In the genomic region with DNA sequence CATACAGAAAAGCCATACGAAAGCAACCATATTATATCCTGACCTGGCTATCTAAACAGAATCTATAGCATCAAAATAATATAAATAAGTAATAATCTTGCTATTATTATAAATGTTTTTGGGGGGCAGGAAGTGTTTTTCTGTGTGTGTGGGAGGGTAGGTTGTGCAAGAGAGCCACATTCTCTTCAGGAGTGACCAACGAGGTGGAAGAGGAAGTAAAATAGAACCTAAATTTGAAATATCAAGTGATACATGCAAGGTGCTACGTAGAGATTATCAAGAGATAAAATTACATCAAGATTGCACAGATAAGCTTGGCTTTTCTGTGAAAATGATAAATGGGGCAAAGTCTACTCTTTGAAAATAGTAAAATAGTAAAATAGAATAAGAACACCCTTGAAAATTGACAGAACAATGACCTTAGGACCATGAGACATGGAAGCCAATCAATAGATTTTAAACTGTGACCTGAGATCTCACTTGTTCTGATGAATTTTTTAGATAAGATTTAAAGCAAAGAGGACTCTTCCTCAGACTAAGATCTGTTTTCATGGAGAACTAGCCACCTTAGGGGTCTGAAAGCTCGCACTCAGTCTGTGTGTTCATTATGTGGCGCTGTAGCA, we compare ENCODE assay signal across 29 mouse cellular contexts. TPM values are rescaled to one million over a fixed set of nuclear protein-coding genes. Genes with fewer than 3 reads are reported as not detected.
DNase-seq lines count a peak whose midpoint lies in the region; ATAC-seq and TF ChIP-seq lines count a peak whose summit lies in the region.
"Had no signal": no experiment of that assay in that cellular context is flagged by ENCODE, and none has a peak within 500 bp of the region (broad histone marks: within the 10 kb centered on the region; RNA-seq: fewer than 3 reads in every experiment).

No protein-coding gene starts in this region.

- TF ChIP-seq CTCF in lung, postnatal 0 days (IDR thresholded peaks at IDR 0.05) = no peak

- no peak overlapping the region for H3K4me2 ChIP-seq in lung, postnatal 0 days (replicated peaks; ENCODE audit: low read depth, low read length)
- H3K4me2 ChIP-seq: embryonic facial prominence, embryonic 13.5 days; forebrain, embryonic 13.5 days; heart, embryonic 11.5 days; hindbrain, embryonic 15.5 days had no signal

- 80% methylated on average over 5 of the region's 5 CpGs for WGBS in lung, postnatal 0 days
- WGBS in forebrain, embryonic 10.5 days = 91% methylated on average over 5 of the region's 5 CpGs

- peak; percentile 6 for DNase-seq in heart, adult 11 months
- DNase-seq in heart, postnatal 36 days = no peak
- peak; percentile 40 for DNase-seq in lung, postnatal 36 days
- DNase-seq in lung, postnatal 0 days (ENCODE audit: low spot score) = no peak
- DNase-seq in forebrain, embryonic 10.5 days (ENCODE audit: extremely low spot score, low spot score) = no peak
- no peak for DNase-seq in frontal cortex, postnatal 25 days (ENCODE audit: low spot score in 2 of 2)
- DNase-seq: adrenal gland, adult 2 months; adrenal gland, postnatal 14 days; B cell, adult 2 months; cerebellum, adult 11 months; cerebellum, adult 2 months; cerebellum, adult 9-11 months; cerebellum, postnatal 25 days; embryo, embryonic 11 days; gastrocnemius, adult 2 months; gastrocnemius, postnatal 14 days; heart, postnatal 10 days; heart, postnatal 4 days had no signal

- no peak for TF ChIP-seq EP300 in lung, postnatal 0 days (IDR thresholded peaks at IDR 0.05)

- H3K27ac ChIP-seq in lung, postnatal 0 days (ENCODE audit: low read length) = no peak overlapping the region
- no peak overlapping the region for H3K27ac ChIP-seq in forebrain, embryonic 10.5 days
- H3K27ac ChIP-seq: embryonic facial prominence, embryonic 10.5 days; embryonic facial prominence, embryonic 13.5 days; forebrain, embryonic 13.5 days; gastrocnemius, adult 2 months; hindbrain, embryonic 15.5 days had no signal

- no peak overlapping the region for H3K4me3 ChIP-seq in lung, postnatal 0 days (ENCODE audit: low read depth, low read length)
- H3K4me3 ChIP-seq in forebrain, embryonic 10.5 days = no peak overlapping the region
- H3K4me3 ChIP-seq: embryonic facial prominence, embryonic 10.5 days; embryonic facial prominence, embryonic 13.5 days; erythroblast, embryonic 14.5 days; forebrain, embryonic 13.5 days; gastrocnemius, adult 2 months; hindbrain, embryonic 15.5 days had no signal

- no peaks in the 10 kb centered on the region for H3K36me3 ChIP-seq in lung, postnatal 0 days (ENCODE audit: insufficient read depth, low read length)
- no peaks in the 10 kb centered on the region for H3K36me3 ChIP-seq in forebrain, embryonic 10.5 days (replicated peaks)
- H3K36me3 ChIP-seq: embryonic facial prominence, embryonic 10.5 days; embryonic facial prominence, embryonic 13.5 days; hindbrain, embryonic 15.5 days had no signal

- H3K27me3 ChIP-seq in lung, postnatal 0 days (replicated peaks; ENCODE audit: insufficient read depth, low read length) = no peaks in the 10 kb centered on the region
- H3K27me3 ChIP-seq in forebrain, embryonic 10.5 days (ENCODE audit: poor library complexity, severe bottlenecking) = no peaks in the 10 kb centered on the region
- H3K27me3 ChIP-seq: CH12.LX; embryonic facial prominence, embryonic 13.5 days; forebrain, embryonic 13.5 days; hindbrain, embryonic 15.5 days had no signal

- H3K4me1 ChIP-seq in lung, postnatal 0 days (ENCODE audit: insufficient read depth, low read depth, low read length) = no peaks in the 10 kb centered on the region
- H3K4me1 ChIP-seq in forebrain, embryonic 10.5 days = no peaks in the 10 kb centered on the region
- H3K4me1 ChIP-seq: forebrain, embryonic 13.5 days; hindbrain, embryonic 15.5 days had no signal

- no peak overlapping the region for H3K9ac ChIP-seq in lung, postnatal 0 days (replicated peaks; ENCODE audit: low read depth)
- H3K9ac ChIP-seq: embryonic facial prominence, embryonic 13.5 days; forebrain, embryonic 13.5 days; hindbrain, embryonic 15.5 days had no signal

- no peak for ATAC-seq in lung, postnatal 0 days
- ATAC-seq in common myeloid progenitor, adult 5-6 weeks (replicated peaks; ENCODE audit: low read depth, poor library complexity, severe bottlenecking) = peak; percentile 46
- peak; percentile 38; the same call in 1 of the 2 replicates for ATAC-seq in megakaryocyte progenitor cell, adult 5-6 weeks (replicated peaks; ENCODE audit: poor library complexity)
- ATAC-seq: forebrain, embryonic 13.5 days; forebrain, embryonic 16.5 days had no signal

- H3K9me3 ChIP-seq in lung, postnatal 0 days (ENCODE audit: low read length) = no peaks in the 10 kb centered on the region
- no peaks in the 10 kb centered on the region for H3K9me3 ChIP-seq in forebrain, embryonic 10.5 days
- H3K9me3 ChIP-seq: embryonic facial prominence, embryonic 10.5 days; embryonic facial prominence, embryonic 13.5 days; forebrain, embryonic 13.5 days; G1E; hindbrain, embryonic 15.5 days had no signal

- intact Hi-C loops in heart, postnatal 36 days (cut with DNase I) = no loop called here

RNA-seq across cellular contexts. Expression of gene Tec, which starts 37.2 kb away (rescaled TPM):
- 10 to 100 TPM; 11.0 to 16.9 TPM for total RNA-seq in heart, postnatal 36 days (2021)
- polyA plus RNA-seq in lung, postnatal 0 days (2015; fragmentation: Nextera tagmentation; extraction: Ambion mirVana) = 4.2 and 4.6 TPM in 2 replicates
- 47.5 and 57.8 TPM in 2 replicates for total RNA-seq in common myeloid progenitor, adult 5-6 weeks (2017)
- total RNA-seq in megakaryocyte progenitor cell, adult 5-6 weeks (2015) = 23.4 and 23.5 TPM in 2 replicates
- 33.4 and 42.2 TPM in 2 replicates for total RNA-seq in megakaryocyte progenitor cell, adult 5-6 weeks (2017)
- 2.0 and 2.5 TPM in 2 replicates for polyA plus RNA-seq in forebrain, embryonic 10.5 days (2016; fragmentation: Nextera tagmentation; extraction: Ambion mirVana)
- polyA plus RNA-seq: erythroblast, embryonic 14.5 days had no signal

Comparison
In these comparisons a context has a peak if more than half of its experiments do, and no peak if none do; other contexts are left out.
1. DNase-seq: peak in heart, adult 11 months (single experiment) and lung, postnatal 36 days (single experiment); none in heart, postnatal 36 days (0 of 2), lung, postnatal 0 days (single experiment), forebrain, embryonic 10.5 days (single experiment) and frontal cortex, postnatal 25 days (0 of 2).